Mouse (Mus musculus) forebrain, embryonic 16.5 days (tissue): ENCODE results near the gene Ankrd13a. TPM values are rescaled to one million over a fixed set of nuclear protein-coding genes. Genes with fewer than 3 reads are reported as not detected.
"Not testable (repeated sequence)": the region's sequence is repeated elsewhere in the genome, so short reads cannot be mapped to it uniquely, and the experiment has no call there.

Experiments
- ATAC-seq: fragments of 200-750 bp; cut with Nextera tagmentation; 2 replicates; pipeline ENCODE4 v1.8.0; 2017; ENCODE audit warnings: mild to moderate bottlenecking, moderate library complexity
- H3K27ac ChIP-seq: fragments of 300-500 bp; sonication (generic); 2 replicates; pipeline ENCODE4 v1.5.1; 2014; ENCODE audit warnings: low read length, control low read depth
- H3K27me3 ChIP-seq: fragments of 300-500 bp; sonication (generic); replicated peaks from 2 replicates; pipeline ENCODE4 v1.6.1; 2014; ENCODE audit warnings: low read length; ENCODE audit not compliant: control insufficient read depth, insufficient read depth
- H3K36me3 ChIP-seq: fragments of 300-500 bp; sonication (generic); 2 replicates; pipeline ENCODE4 v1.6.1; 2014; ENCODE audit not compliant: control insufficient read depth, insufficient read depth
- H3K4me1 ChIP-seq: fragments of 300-500 bp; sonication (generic); replicated peaks from 2 replicates; pipeline ENCODE4 v1.6.1; 2014; ENCODE audit warnings: low read length; ENCODE audit not compliant: control insufficient read depth, insufficient read depth
- H3K4me2 ChIP-seq: fragments of 300-500 bp; sonication (generic); 2 replicates; pipeline ENCODE4 v1.6.1; 2014; ENCODE audit warnings: mild to moderate bottlenecking, low read length, control low read depth
- H3K4me3 ChIP-seq: fragments of 300-500 bp; sonication (generic); replicated peaks from 2 replicates; pipeline ENCODE4 v1.5.1; 2014; ENCODE audit warnings: mild to moderate bottlenecking, low read length, control low read depth
- H3K9ac ChIP-seq: fragments of 300-500 bp; sonication (generic); replicated peaks from 2 replicates; pipeline ENCODE4 v1.6.1; 2014; ENCODE audit warnings: low read depth, low read length, control low read depth
- H3K9me3 ChIP-seq: fragments of 300-500 bp; sonication (generic); 2 replicates; pipeline ENCODE4 v1.6.1; 2016; ENCODE audit warnings: low read length; ENCODE audit not compliant: control insufficient read depth
- whole genome bisulfite sequencing: fragments of 180-500 bp; shearing (Covaris S2); extraction: QIAGEN DNeasy Blood & Tissue Kit; methylation state at CpG from one replicate; pipeline ENCODE4 v1.1.7; 2014; 5-methylcytosine and 5-hydroxymethylcytosine counted together
- polyA plus RNA-seq: library from polyadenylated mRNA; unstranded; fragments of >200 nt; fragmentation: Nextera tagmentation; extraction: Ambion mirVana; gene quantifications from 2 replicates; pipeline ENCODE4 v1.2.1, GENCODE M21; 2015

The Ankrd13a gene
- polyA plus RNA-seq, 1 experiment from 2014 or later: 30.1 TPM

DNA sequence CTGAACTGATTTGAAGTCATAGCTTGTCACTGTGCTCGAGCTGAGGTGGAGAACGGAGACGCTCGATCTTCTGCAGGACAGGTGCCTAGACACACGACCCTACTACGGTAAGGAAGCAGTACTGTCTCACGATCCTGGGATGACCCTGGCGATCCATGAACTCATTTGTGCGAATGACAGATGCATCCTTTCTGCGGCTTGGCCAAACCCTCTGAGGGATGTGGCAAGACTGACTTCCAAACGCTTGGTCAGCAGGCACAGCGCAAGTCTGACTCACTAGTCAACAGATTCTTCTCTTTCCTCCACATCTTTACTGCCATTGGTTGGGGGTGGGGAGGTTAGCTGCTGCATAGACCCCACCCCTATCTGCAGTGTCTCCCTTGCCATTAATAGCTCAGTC is 53.0 kb downstream of the Ankrd13a start:
- H3K9me3 ChIP-seq: no peaks in the 10 kb centered on the region
- H3K27me3 ChIP-seq: no peaks in the 10 kb centered on the region
- H3K4me2 ChIP-seq: no peak overlapping the region
- H3K9ac ChIP-seq: no peak overlapping the region
- H3K4me3 ChIP-seq: no peak overlapping the region
- H3K4me1 ChIP-seq: peaks cover 6% of the 10 kb centered on the region
- no peaks in the 10 kb centered on the region for H3K36me3 ChIP-seq
- no peak for ATAC-seq
- 94% methylated on average over 12 of the region's 12 CpGs for WGBS
- H3K27ac ChIP-seq: no peak overlapping the region

DNA sequence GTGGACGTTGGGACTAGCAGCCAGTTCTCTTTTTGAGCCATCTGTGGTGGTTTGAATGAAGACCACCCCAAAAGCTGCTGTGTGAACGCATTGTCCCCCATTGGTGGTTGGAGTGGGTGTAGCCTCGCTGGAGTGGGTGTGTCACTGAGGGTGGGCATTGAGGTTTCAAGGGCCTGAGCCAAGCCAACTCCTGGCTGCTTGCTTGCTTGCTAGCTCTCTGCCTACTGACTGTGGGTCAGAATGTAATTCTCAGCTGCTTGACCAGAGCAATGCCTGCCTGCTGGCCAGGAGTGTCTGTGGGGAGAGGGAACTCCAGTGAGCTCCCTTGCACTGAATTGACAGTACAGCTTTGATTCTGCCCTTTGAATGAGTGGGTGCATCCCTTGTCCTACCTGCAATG is 55.3 kb downstream of the Ankrd13a start:
- no peak for ATAC-seq
- 56% methylated on average over 3 of the region's 3 CpGs for WGBS
- no peaks in the 10 kb centered on the region for H3K27me3 ChIP-seq
- H3K9me3 ChIP-seq: no peaks in the 10 kb centered on the region
- H3K4me1 ChIP-seq: peaks cover 6% of the 10 kb centered on the region
- H3K4me2 ChIP-seq: no peak overlapping the region
- H3K9ac ChIP-seq: no peak overlapping the region
- no peaks in the 10 kb centered on the region for H3K36me3 ChIP-seq
- no peak overlapping the region for H3K27ac ChIP-seq
- H3K4me3 ChIP-seq: no peak overlapping the region

DNA sequence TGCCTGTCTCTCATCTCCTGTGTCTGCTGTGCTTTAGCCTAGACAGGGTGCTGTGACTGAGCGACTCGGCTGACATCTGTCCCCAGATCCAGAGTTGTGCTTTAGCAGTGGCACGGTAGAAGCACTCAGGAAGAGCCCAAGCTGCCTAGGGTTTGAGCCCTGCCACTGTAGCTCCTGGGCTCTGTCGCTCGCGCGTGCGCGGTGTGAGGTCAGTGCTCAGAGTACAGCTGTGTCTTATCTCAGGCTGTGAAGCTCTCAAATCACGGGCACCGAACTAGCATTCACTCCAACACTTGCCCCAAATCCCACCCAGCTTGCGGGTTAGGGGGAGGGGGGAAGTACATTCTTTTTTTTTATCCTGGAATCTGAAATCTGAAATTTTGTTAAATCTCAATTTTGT is 62.4 kb downstream of the Ankrd13a start:
- no peaks in the 10 kb centered on the region; the same call in 1 of the 2 replicates for H3K4me1 ChIP-seq
- H3K9ac ChIP-seq: no peak overlapping the region
- no peaks in the 10 kb centered on the region for H3K36me3 ChIP-seq
- ATAC-seq: no peak
- no peak overlapping the region for H3K4me3 ChIP-seq
- H3K27me3 ChIP-seq: no peaks in the 10 kb centered on the region
- WGBS: 79% methylated on average over 12 of the region's 12 CpGs
- no peak overlapping the region for H3K4me2 ChIP-seq
- no peak overlapping the region for H3K27ac ChIP-seq
- no peaks in the 10 kb centered on the region for H3K9me3 ChIP-seq

- not testable (repeated sequence) for H3K4me2 ChIP-seq, ATAC-seq, H3K9me3 ChIP-seq, H3K27me3 ChIP-seq, H3K9ac ChIP-seq, H3K36me3 ChIP-seq, H3K27ac ChIP-seq, H3K4me3 ChIP-seq, H3K4me1 ChIP-seq
- 84% methylated on average over 5 of the region's 5 CpGs for WGBS
Observed at GRCm38 (mm10) chr5:114840481-114840880, 66.0 kb downstream of the Ankrd13a start.

- ATAC-seq, H3K4me2 ChIP-seq, H3K9ac ChIP-seq, H3K9me3 ChIP-seq, H3K4me1 ChIP-seq, H3K27me3 ChIP-seq, H3K36me3 ChIP-seq, H3K27ac ChIP-seq, H3K4me3 ChIP-seq: not testable (repeated sequence)
- 37% methylated on average over 3 of the region's 3 CpGs for WGBS
Observed at GRCm38 (mm10) chr5:114842155-114842554, 67.7 kb downstream of the Ankrd13a start.

DNA sequence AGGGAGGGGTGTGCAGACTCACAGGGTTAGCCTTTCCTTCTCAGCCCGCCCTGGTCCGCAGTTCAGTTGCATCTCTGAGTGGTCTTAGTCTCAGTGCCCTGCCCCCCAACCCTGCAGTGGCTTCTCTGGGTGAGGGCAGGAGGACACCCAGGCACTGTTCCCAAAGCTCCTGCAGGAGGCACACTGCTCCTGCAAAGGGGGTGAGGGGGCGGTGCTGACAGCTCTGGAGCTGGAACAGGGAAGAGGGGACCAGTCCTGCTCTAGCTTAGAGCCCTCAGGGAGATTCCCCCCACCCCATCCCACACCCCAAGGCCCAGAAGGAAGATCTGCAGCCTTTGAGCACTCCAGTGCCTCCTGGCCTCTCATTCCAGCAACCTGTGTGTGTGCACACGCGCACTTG is 68.2 kb downstream of the Ankrd13a start:
- H3K9me3 ChIP-seq: no peaks in the 10 kb centered on the region
- no peaks in the 10 kb centered on the region for H3K36me3 ChIP-seq
- no peak overlapping the region for H3K4me2 ChIP-seq
- no peak for ATAC-seq
- H3K4me1 ChIP-seq: peaks cover 7% of the 10 kb centered on the region
- 67% methylated on average over 5 of the region's 5 CpGs for WGBS
- no peaks in the 10 kb centered on the region for H3K27me3 ChIP-seq
- no peak overlapping the region for H3K27ac ChIP-seq
- no peak overlapping the region for H3K4me3 ChIP-seq
- no peak overlapping the region for H3K9ac ChIP-seq

- ATAC-seq, H3K4me1 ChIP-seq, H3K36me3 ChIP-seq, H3K4me2 ChIP-seq, H3K4me3 ChIP-seq, H3K27ac ChIP-seq, H3K9ac ChIP-seq, H3K27me3 ChIP-seq, H3K9me3 ChIP-seq: not testable (repeated sequence)
- 43% methylated on average over 2 of the region's 2 CpGs for WGBS
Observed at GRCm38 (mm10) chr5:114844371-114844770, 69.9 kb downstream of the Ankrd13a start.

GRCm38 (mm10) chr5:114851565-114852236 is 77.2 kb downstream of the Ankrd13a start:
- Histone ChIP-seq H3K27me3 (no peaks in the 10 kb centered on the region), H3K9ac (no peak overlapping the region), H3K36me3 (no peaks in the 10 kb centered on the region), H3K4me1 (no peaks in the 10 kb centered on the region), H3K4me2 (no peak overlapping the region), H3K9me3 (no peaks in the 10 kb centered on the region), H3K4me3 (no peak overlapping the region), H3K27ac (no peak overlapping the region)
- no peak for ATAC-seq
- WGBS: 88% methylated on average over 20 of the region's 20 CpGs

GRCm38 (mm10) chr5:114853364-114853763 is 78.9 kb downstream of the Ankrd13a start, which contains the start of gene 4930519G04Rik:
Gene 4930519G04Rik, plus strand, starts transcription at chr5:114853664.
- not testable (repeated sequence) for ATAC-seq, H3K4me3 ChIP-seq, H3K27me3 ChIP-seq, H3K9me3 ChIP-seq, H3K36me3 ChIP-seq, H3K9ac ChIP-seq, H3K27ac ChIP-seq, H3K4me1 ChIP-seq, H3K4me2 ChIP-seq
- 74% methylated on average over 3 of the region's 5 CpGs for WGBS
